Mouse (Mus musculus) CH12.LX (cell line): Measurements from ENCODE around the gene Prr15. TPM values are rescaled to one million over a fixed set of nuclear protein-coding genes. Genes with fewer than 3 reads are reported as not detected.

Experiments used
- DNase-seq: peaks from one replicate; pipeline ENCODE4 v3.0.0-alpha.2; 2013; ENCODE audit errors: extremely low read depth
- H3K27ac ChIP-seq: 2 replicates; pipeline ENCODE4 v1.5.1; 2012; ENCODE audit warnings: low read depth, mild to moderate bottlenecking, control low read depth, moderate library complexity; ENCODE audit not compliant: insufficient read depth
- H3K27me3 ChIP-seq: replicated peaks from 2 replicates; pipeline ENCODE3; 2012; ENCODE audit warnings: inconsistent platforms
- H3K36me3 ChIP-seq, 2 experiments: replicated peaks in 1 of 2; 2 replicates each; pipeline versions ENCODE3 to v1.6.1; 2012; ENCODE audit warnings: inconsistent platforms in 1 of 2, low read length in 1 of 2, mild to moderate bottlenecking in 1 of 2, mixed read lengths in 1 of 2, moderate library complexity in 1 of 2; ENCODE audit not compliant: control insufficient read depth in 1 of 2, insufficient read depth in 1 of 2
- H3K4me1 ChIP-seq, 2 experiments: 2 replicates each; pipeline ENCODE4 v1.6.1; 2012; ENCODE audit warnings: inconsistent platforms in 1 of 2, moderate library complexity in 1 of 2; ENCODE audit not compliant: insufficient read depth in 2 of 2, control insufficient read depth in 1 of 2
- H3K4me2 ChIP-seq: 2 replicates; pipeline ENCODE4 v1.6.1; 2012; ENCODE audit warnings: low read depth, mild to moderate bottlenecking, control low read depth; ENCODE audit not compliant: poor library complexity, insufficient read depth, severe bottlenecking
- H3K4me3 ChIP-seq, 3 experiments: fragments of 150-350 bp in 1 of 3; sonication (generic) in 1 of 3; replicated peaks in 1 of 3; 2 replicates each; pipeline versions ENCODE3 to v1.5.1; 2011 to 2012; ENCODE audit warnings: low read depth in 2 of 3, low read length in 2 of 3, mild to moderate bottlenecking in 2 of 3, moderate library complexity in 2 of 3, control low read depth in 1 of 3, improper control_type of control experiment in 1 of 3, inconsistent platforms in 1 of 3, mixed read lengths in 1 of 3; ENCODE audit not compliant: poor library complexity in 1 of 3
- H3K79me2 ChIP-seq: replicated peaks from 2 replicates; pipeline ENCODE4 v1.6.1; 2012; ENCODE audit warnings: mild to moderate bottlenecking, moderate library complexity; ENCODE audit not compliant: control insufficient read depth, poor library complexity, insufficient read depth, severe bottlenecking; ENCODE audit errors: extremely low read depth
- H3K9ac ChIP-seq: 2 replicates; pipeline ENCODE4 v1.6.1; 2012; ENCODE audit warnings: low read depth, mild to moderate bottlenecking, control low read depth, moderate library complexity; ENCODE audit not compliant: insufficient read depth
- H3K9me3 ChIP-seq: replicated peaks from 2 replicates; pipeline ENCODE3; 2012; ENCODE audit warnings: low read length, inconsistent platforms, mixed read lengths
- CHD2 ChIP-seq: IDR thresholded peaks from 2 replicates; pipeline ENCODE4 v1.6.1; 2011; ENCODE audit warnings: low read length, improper control_type of control experiment
- CTCF ChIP-seq, 2 experiments: IDR thresholded peaks in 1 of 2; conservative IDR thresholded peaks in 1 of 2; 2 replicates each; pipeline ENCODE4 v1.5.1; 2011 to 2012; ENCODE audit warnings: low read depth in 2 of 2, low read length in 2 of 2, improper control_type of control experiment in 1 of 2, inconsistent platforms in 1 of 2, mild to moderate bottlenecking in 1 of 2, moderate library complexity in 1 of 2
- EP300 ChIP-seq: IDR thresholded peaks from 2 replicates; pipeline ENCODE4 v1.6.1; 2011; ENCODE audit warnings: low read length, improper control_type of control experiment
- HCFC1 ChIP-seq: IDR thresholded peaks from 2 replicates; pipeline ENCODE4 v1.6.1; 2012; ENCODE audit warnings: low read depth, mild to moderate bottlenecking, inconsistent platforms, low read length, improper control_type of control experiment
- KAT2A ChIP-seq: IDR thresholded peaks from 2 replicates; pipeline ENCODE4 v1.6.1; 2012; ENCODE audit warnings: low read length, improper control_type of control experiment, inconsistent platforms; ENCODE audit not compliant: insufficient replicate concordance
- MAFK ChIP-seq: IDR thresholded peaks from 2 replicates; pipeline ENCODE4 v1.6.1; 2011; ENCODE audit warnings: low read length, improper control_type of control experiment; ENCODE audit not compliant: insufficient replicate concordance
- MAX ChIP-seq: IDR thresholded peaks from 2 replicates; pipeline ENCODE4 v1.6.1; 2011; ENCODE audit warnings: low read length, improper control_type of control experiment
- MEF2A ChIP-seq: IDR thresholded peaks from 2 replicates; pipeline ENCODE4 v1.6.1; 2014; ENCODE audit warnings: low read depth, mild to moderate bottlenecking, inconsistent platforms, low read length, improper control_type of control experiment, borderline replicate concordance
- NRF1 ChIP-seq: IDR thresholded peaks from 2 replicates; pipeline ENCODE4 v1.6.1; 2014; ENCODE audit warnings: low read depth, mild to moderate bottlenecking, inconsistent platforms, low read length, improper control_type of control experiment, moderate library complexity
- PAX5 ChIP-seq: IDR thresholded peaks from 2 replicates; pipeline ENCODE4 v1.6.1; 2012; ENCODE audit warnings: low read length, inconsistent platforms, mixed read lengths
- POLR2A ChIP-seq: IDR thresholded peaks from 2 replicates; pipeline ENCODE4 v1.6.1; 2011; ENCODE audit warnings: low read depth, mild to moderate bottlenecking, improper control_type of control experiment, low read length
- SMC3 ChIP-seq: IDR thresholded peaks from 2 replicates; pipeline ENCODE4 v1.6.1; 2011; ENCODE audit warnings: low read depth, low read length, improper control_type of control experiment
- TBP ChIP-seq: conservative IDR thresholded peaks from 2 replicates; pipeline ENCODE4 v1.6.1; 2011; ENCODE audit warnings: low read depth, low read length, improper control_type of control experiment
- UBTF ChIP-seq: IDR thresholded peaks from 2 replicates; pipeline ENCODE4 v1.6.1; 2012; ENCODE audit warnings: low read depth, mild to moderate bottlenecking, inconsistent platforms, low read length, improper control_type of control experiment, moderate library complexity
- ZNF384 ChIP-seq: IDR thresholded peaks from 2 replicates; pipeline ENCODE4 v1.6.1; 2012; ENCODE audit warnings: low read depth, low read length, improper control_type of control experiment, inconsistent platforms
- dilution Hi-C: fragments of 300-500 bp; cut with MboI; formaldehyde crosslinking; loops from 2 replicates; pipeline ENCODE4 v1.14.3; 2020; ENCODE audit warnings: low sequenced_read_pairs; ENCODE audit not compliant: extremely low pct_unique_long_range_greater_than_20kb, extremely low pct_ligation_motif_present
- in situ Hi-C: fragments of 300-500 bp; cut with MboI; formaldehyde crosslinking; loops from 3 replicates; pipeline ENCODE4 v1.14.3; 2019; ENCODE audit warnings: low sequenced_read_pairs, low pct_ligation_motif_present, low pct_unique_long_range_greater_than_20kb, mixed read lengths
- polyA plus RNA-seq: library from polyadenylated mRNA; unstranded; fragments of >175 nt; gene quantifications from 2 replicates; pipeline ENCODE4 v1.2.1, GENCODE M21; 2012; ENCODE audit warnings: low read depth; ENCODE audit not compliant: insufficient read length
- total RNA-seq, 2 experiments: library from RNA; depleted of rRNA; stranded (reverse); fragments of 300-350 nt in 1 of 2; fragments of >200 nt in 1 of 2; gene quantifications; 2 replicates each; pipeline ENCODE4 v1.2.3; 2012 to 2014

Gene Prr15
- total and polyA plus RNA-seq, 3 experiments, result not detected

- Histone ChIP-seq H3K4me2 (no peak overlapping the region), H3K27ac (no peak overlapping the region), H3K9ac (no peak overlapping the region), H3K4me3 (no peak overlapping the region), H3K36me3 (no peaks in the 10 kb centered on the region), H3K79me2 (no peaks in the 10 kb centered on the region), H3K4me1 (peaks cover 5 to 6% of the 10 kb centered on the region in 2 experiments; a peak in 1 of 4 replicates), H3K27me3 (no peaks in the 10 kb centered on the region), H3K9me3 (no peaks in the 10 kb centered on the region)
- no peak for DNase-seq
- no peak for TF ChIP-seq CHD2
- TF ChIP-seq MEF2A, result no peak
- no peak for TF ChIP-seq MAX
- dilution Hi-C loops, result no loop called here
- in situ Hi-C loops, result no loop called here
Measured at GRCm38 (mm10) chr6:54341133-54341532, 15.5 kb downstream of the Prr15 start.

- H3K9me3 ChIP-seq, result no peaks in the 10 kb centered on the region
- DNase-seq, result no peak
- TF ChIP-seq CTCF (conservative IDR thresholded peaks at IDR 0.05 in 1 of 2, IDR thresholded peaks at IDR 0.05 in 1 of 2; ENCODE audit: low read depth in 2 of 2, low read length in 2 of 2) (no peak), ZNF384 (no peak), UBTF (no peak), POLR2A (no peak), KAT2A (no peak), EP300 (no peak), MEF2A (no peak), NRF1 (no peak), PAX5 (no peak), SMC3 (no peak)
- peaks cover 5 to 6% of the 10 kb centered on the region in 2 experiments; a peak in 1 of 4 replicates for H3K4me1 ChIP-seq
- no peaks in the 10 kb centered on the region for H3K36me3 ChIP-seq
- dilution Hi-C loops, result no loop called here
- no peak overlapping the region for H3K4me3 ChIP-seq
- H3K4me2 ChIP-seq, result no peak overlapping the region
- in situ Hi-C loops, result no loop called here
- no peak overlapping the region for H3K9ac ChIP-seq
- no peak overlapping the region for H3K27ac ChIP-seq
- H3K79me2 ChIP-seq, result no peaks in the 10 kb centered on the region
- H3K27me3 ChIP-seq, result no peaks in the 10 kb centered on the region
Measured at GRCm38 (mm10) chr6:54342223-54342622, 16.6 kb downstream of the Prr15 start.

- H3K27me3 ChIP-seq, result no peaks in the 10 kb centered on the region
- no peaks in the 10 kb centered on the region for H3K9me3 ChIP-seq
- dilution Hi-C loops (no loop called here), in situ Hi-C loops (no loop called here)
- TF ChIP-seq UBTF, result no peak
- TF ChIP-seq TBP, result no peak
- TF ChIP-seq HCFC1, result no peak
- TF ChIP-seq MAFK, result peak; percentile 56; the same call in 1 of the 2 replicates
- H3K9ac ChIP-seq, result no peak overlapping the region
- H3K79me2 ChIP-seq, result no peaks in the 10 kb centered on the region
- no peak overlapping the region for H3K27ac ChIP-seq
- no peak for DNase-seq
- H3K4me2 ChIP-seq, result no peak overlapping the region
- no peaks in the 10 kb centered on the region for H3K36me3 ChIP-seq
- H3K4me1 ChIP-seq, result peaks cover 0 to 7% of the 10 kb centered on the region in 2 experiments; a peak in 2 of 4 replicates
- H3K4me3 ChIP-seq, result no peak overlapping the region
Measured at GRCm38 (mm10) chr6:54351860-54352259, 26.2 kb downstream of the Prr15 start.
